Mouse (Mus musculus) c-Kit-positive CD71-negative TER-119-negative erythroid progenitor cells, embryonic 14.5 days (primary cell): ENCODE results near the gene Gopc.
"Not testable (repeated sequence)": the region's sequence is repeated elsewhere in the genome, so short reads cannot be mapped to it uniquely, and the experiment has no call there.

Experiments
- DNase-seq: peaks from one replicate; pipeline ENCODE4 v3.0.0-alpha.2; 2013; ENCODE audit warnings: low read depth

Gopc gene

GRCm38 (mm10) chr10:52387192-52387591 is 5.3 kb upstream of the Gopc start:
- DNase-seq: no peak

- no peak for DNase-seq
These were observed 3.1 kb upstream of the Gopc start for GRCm38 (mm10) chr10:52384823-52385610.

GRCm38 (mm10) chr10:52383522-52383921 is 1.6 kb upstream of the Gopc start:
- DNase-seq: no peak

GRCm38 (mm10) chr10:52383022-52383421 is 1.1 kb upstream of the Gopc start:
- no peak for DNase-seq

GRCm38 (mm10) chr10:52381321-52381801 is 563 bp downstream of the Gopc start:
- no peak for DNase-seq

GRCm38 (mm10) chr10:52377813-52378212 is 4.1 kb downstream of the Gopc start:
- DNase-seq: no peak

GRCm38 (mm10) chr10:52376422-52376821 is 5.5 kb downstream of the Gopc start:
- no peak for DNase-seq

GRCm38 (mm10) chr10:52374651-52375050 is 7.3 kb downstream of the Gopc start:
- no peak for DNase-seq

- no peak for DNase-seq
These were observed 8.1 kb downstream of the Gopc start for GRCm38 (mm10) chr10:52373834-52374233.

GRCm38 (mm10) chr10:52368376-52368775 is 13.5 kb downstream of the Gopc start:
- no peak for DNase-seq

- no peak for DNase-seq
These were observed 20.9 kb downstream of the Gopc start for GRCm38 (mm10) chr10:52360862-52361609.

GRCm38 (mm10) chr10:52360241-52360735 is 21.6 kb downstream of the Gopc start:
- no peak for DNase-seq

GRCm38 (mm10) chr10:52358467-52358866 is 23.5 kb downstream of the Gopc start, which contains the start of gene Gm26741:
Gene Gm26741, plus strand, starts transcription at chr10:52358767.
- no peak for DNase-seq

- DNase-seq: no peak
These were observed 28.7 kb downstream of the Gopc start for GRCm38 (mm10) chr10:52353184-52353583.

GRCm38 (mm10) chr10:52343324-52343723 is 38.6 kb downstream of the Gopc start:
- not testable (repeated sequence) for DNase-seq

GRCm38 (mm10) chr10:52331007-52331406 is 50.9 kb downstream of the Gopc start:
- peak; percentile 30 for DNase-seq

GRCm38 (mm10) chr10:52321918-52322317 is 60.0 kb downstream of the Gopc start:
- DNase-seq: no peak

GRCm38 (mm10) chr10:52319506-52320286 is 62.2 kb downstream of the Gopc start:
- DNase-seq: no peak

GRCm38 (mm10) chr10:52309196-52309595 is 72.7 kb downstream of the Gopc start:
- DNase-seq: no peak

- DNase-seq: no peak
These were observed 77.3 kb downstream of the Gopc start for GRCm38 (mm10) chr10:52304574-52304973.

- no peak for DNase-seq
These were observed 79.7 kb downstream of the Gopc start for GRCm38 (mm10) chr10:52302271-52302670.

GRCm38 (mm10) chr10:52301766-52302165 is 80.2 kb downstream of the Gopc start:
- DNase-seq: no peak
